Mouse (Mus musculus) frontal cortex, postnatal 14 days (tissue): ENCODE data around the gene Hist1h2aa.

Experiments used
- DNase-seq, 2 experiments: peaks; one replicate each; pipeline ENCODE4 v3.0.0; 2022; ENCODE audit warnings: low spot score in 2 of 2

Gene Hist1h2aa

GRCm38 (mm10) chr13:23934211-23934520 is at the start of gene Hist1h2aa:
Hist1h2aa (plus strand) TSS chr13:23934462.
- no peak for DNase-seq

- no peak for DNase-seq
Measured at GRCm38 (mm10) chr13:23885540-23885939, 48.7 kb upstream of the Hist1h2aa start.

- no peak for DNase-seq
Measured at GRCm38 (mm10) chr13:23887026-23887725, 47.1 kb upstream of the Hist1h2aa start.

GRCm38 (mm10) chr13:23889011-23889605 is 45.2 kb upstream of the Hist1h2aa start:
- DNase-seq = no peak

GRCm38 (mm10) chr13:23892592-23893268 is 41.5 kb upstream of the Hist1h2aa start:
- DNase-seq = no peak

GRCm38 (mm10) chr13:23893269-23893593 is 41.0 kb upstream of the Hist1h2aa start:
- DNase-seq = no peak

GRCm38 (mm10) chr13:23898242-23898641 is 36.0 kb upstream of the Hist1h2aa start:
- DNase-seq = no peak

GRCm38 (mm10) chr13:23906906-23907305 is 27.4 kb upstream of the Hist1h2aa start:
- DNase-seq = no peak

GRCm38 (mm10) chr13:23910121-23910520 is 24.1 kb upstream of the Hist1h2aa start:
- no peak for DNase-seq

GRCm38 (mm10) chr13:23911335-23911734 is 22.9 kb upstream of the Hist1h2aa start:
- no peak for DNase-seq

GRCm38 (mm10) chr13:23913791-23914306 is 20.4 kb upstream of the Hist1h2aa start:
- no peak for DNase-seq

- DNase-seq = no peak
Measured at GRCm38 (mm10) chr13:23914376-23915167, 19.7 kb upstream of the Hist1h2aa start, which contains the start of gene Slc17a4. Slc17a4 (minus strand) TSS chr13:23915009.

- DNase-seq = no peak
Measured at GRCm38 (mm10) chr13:23916132-23916531, 18.1 kb upstream of the Hist1h2aa start.

- no peak for DNase-seq
Measured at GRCm38 (mm10) chr13:23917674-23918073, 16.6 kb upstream of the Hist1h2aa start.

GRCm38 (mm10) chr13:23925792-23926191 is 8.5 kb upstream of the Hist1h2aa start:
- no peak for DNase-seq

GRCm38 (mm10) chr13:23928637-23929036 is 5.6 kb upstream of the Hist1h2aa start:
- DNase-seq = no peak

- DNase-seq = no peak
Measured at GRCm38 (mm10) chr13:23930461-23930860, 3.8 kb upstream of the Hist1h2aa start.

GRCm38 (mm10) chr13:23930904-23931303 is 3.4 kb upstream of the Hist1h2aa start:
- no peak for DNase-seq

- DNase-seq = no peak
Measured at GRCm38 (mm10) chr13:23933421-23934210, 646 bp upstream of the Hist1h2aa start, which contains the start of gene Hist1h2ba. Hist1h2ba (minus strand) TSS chr13:23934156.

GRCm38 (mm10) chr13:23938699-23939098 is 4.4 kb downstream of the Hist1h2aa start:
- peak in 1 of 2 experiments; percentile 17 for DNase-seq

GRCm38 (mm10) chr13:23940291-23940690 is 6.0 kb downstream of the Hist1h2aa start:
- DNase-seq = no peak
